Mouse (Mus musculus) C2C12 (cell line): ENCODE data around the gene Slc22a15. TPM values are rescaled to one million over a fixed set of nuclear protein-coding genes. Genes with fewer than 3 reads are reported as not detected.
A peak's percentile ranks its signal among the peaks of the same experiment; 100 is the strongest.

Source experiments
- H3K27me3 ChIP-seq: one replicate; pipeline ENCODE4 v1.6.1; 2011; ENCODE audit not compliant: control insufficient read depth, insufficient read depth, insufficient read length
- H3K36me3 ChIP-seq: one replicate; pipeline ENCODE4 v1.6.1; 2011; ENCODE audit not compliant: control insufficient read depth, insufficient read depth
- H3K4me3 ChIP-seq: one replicate; pipeline ENCODE4 v1.5.1; 2011; ENCODE audit warnings: mild to moderate bottlenecking, control low read depth; ENCODE audit not compliant: poor library complexity, insufficient read depth, severe bottlenecking
- H3K79me2 ChIP-seq: one replicate; pipeline ENCODE4 v1.6.1; 2011; ENCODE audit not compliant: control insufficient read depth, insufficient read depth
- H3K79me3 ChIP-seq: one replicate; pipeline ENCODE4 v1.6.1; 2011; ENCODE audit warnings: low read depth, control low read depth
- H3ac ChIP-seq: one replicate; pipeline ENCODE3; 2011; ENCODE audit warnings: low read depth; ENCODE audit not compliant: control insufficient read depth, insufficient read length
- CEBPB ChIP-seq: IDR thresholded peaks from one replicate; pipeline ENCODE4 v1.6.1; 2011; ENCODE audit warnings: low read depth, mild to moderate bottlenecking, control low read depth, moderate library complexity
- CTCF ChIP-seq: IDR thresholded peaks from one replicate; pipeline ENCODE4 v1.5.1; 2011; ENCODE audit not compliant: control insufficient read depth, insufficient read depth, insufficient read length
- FOSL1 ChIP-seq: IDR thresholded peaks from one replicate; pipeline ENCODE4 v1.8.0; 2011; ENCODE audit warnings: mild to moderate bottlenecking, low read length; ENCODE audit not compliant: poor library complexity, insufficient read depth, severe bottlenecking
- MAX ChIP-seq: IDR thresholded peaks from one replicate; pipeline ENCODE4 v1.6.1; 2011; ENCODE audit warnings: mild to moderate bottlenecking, control low read depth
- MYOD1 ChIP-seq: IDR thresholded peaks from one replicate; pipeline ENCODE4 v1.6.1; 2011; ENCODE audit warnings: low read depth; ENCODE audit not compliant: control insufficient read depth, insufficient read length
- MYOG ChIP-seq: IDR thresholded peaks from one replicate; pipeline ENCODE4 v1.6.1; 2011; ENCODE audit not compliant: control insufficient read depth, insufficient read length; ENCODE audit errors: extremely low read depth
- USF1 ChIP-seq: IDR thresholded peaks from one replicate; pipeline ENCODE4 v1.6.1; 2011; ENCODE audit warnings: low read depth, mild to moderate bottlenecking, control low read depth, moderate library complexity
- long read RNA-seq, 2 experiments: library from polyadenylated mRNA; unstranded; transcript quantifications; one replicate each; pipeline ENCODE4 v2.0.0; 2019 to 2020
- polyA plus RNA-seq: library from polyadenylated mRNA; unstranded; fragments of >200 nt; fragmentation: generic; extraction: Trizol; gene quantifications from one replicate; pipeline ENCODE4 v1.2.1, GENCODE M21; 2012; ENCODE audit warnings: missing spikeins

Gene Slc22a15
- 7.9 TPM for polyA plus RNA-seq
- long read RNA-seq, experiment 1, partial matches to known transcripts = 1 of 3 reads
- long read RNA-seq, experiment 1, other reads (novel, unspliced or antisense) = 0 of 3 reads
- long read RNA-seq, experiment 2, full-length matches to known transcripts = 22 of 30 reads
- long read RNA-seq, experiment 2, partial matches to known transcripts = 2 of 30 reads
- long read RNA-seq, experiment 2, other reads (novel, unspliced or antisense) = 6 of 30 reads

DNA sequence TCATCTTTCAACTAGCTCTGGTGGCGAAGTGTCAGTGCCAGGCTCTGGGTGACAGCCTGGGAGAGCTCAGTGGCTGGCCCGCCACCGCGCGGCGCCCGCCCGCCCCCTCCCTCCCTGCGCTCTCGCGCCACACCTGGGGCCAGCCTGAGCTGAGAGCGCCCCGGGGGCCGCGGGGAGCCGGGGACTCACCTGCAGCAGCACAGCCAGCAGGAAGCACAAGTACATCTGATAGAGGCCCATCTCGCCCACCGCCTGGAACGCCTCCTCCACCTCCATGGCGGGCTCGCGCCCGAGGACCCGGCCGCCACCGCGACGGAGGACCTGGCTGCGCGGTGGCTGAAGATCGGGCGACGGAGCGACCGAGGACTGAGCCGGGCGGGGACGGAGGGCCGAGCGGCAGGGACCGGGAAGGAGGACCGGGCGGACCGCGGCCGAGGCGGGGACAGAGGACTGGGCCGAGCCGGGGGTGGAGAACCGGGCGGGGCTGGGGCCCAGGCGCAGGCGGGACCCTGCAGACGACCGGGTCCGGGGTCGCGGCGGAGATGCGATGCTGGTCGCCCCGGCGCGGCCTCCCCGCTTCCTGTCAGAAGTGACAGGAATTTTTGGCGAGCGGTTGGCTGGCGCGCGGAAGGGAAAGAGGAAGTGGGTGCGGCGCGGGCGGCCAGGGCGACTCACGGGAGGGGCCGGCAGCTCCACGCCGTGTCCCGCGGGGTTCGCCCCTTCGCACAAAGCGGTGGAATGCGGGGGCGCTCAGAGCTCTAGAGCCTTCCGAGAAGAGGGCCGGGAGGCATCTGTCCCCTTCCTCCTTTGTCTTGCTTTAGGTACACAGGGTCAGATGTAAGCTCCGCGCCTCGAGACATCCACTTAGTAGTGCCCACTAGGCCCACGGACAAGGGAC lies at the start of gene Slc22a15:
Gene Slc22a15 (minus strand): TSS at position 611 of the 898 bp plus-strand sequence.
- H3K79me3 ChIP-seq = peaks cover 1% of the 10 kb centered on the region
- peak within 1 kb of the TSS; percentile 55 for H3K4me3 ChIP-seq
- TF ChIP-seq MYOD1 (no peak), USF1 (no peak), CTCF (no peak), CEBPB (no peak), MYOG (no peak), MAX (no peak), FOSL1 (no peak)
- H3K79me2 ChIP-seq = no peaks in the 10 kb centered on the region
- H3K27me3 ChIP-seq = no peaks in the 10 kb centered on the region
- peak within 1 kb of the TSS; percentile 98 for H3ac ChIP-seq
- no peaks in the 10 kb centered on the region for H3K36me3 ChIP-seq

DNA sequence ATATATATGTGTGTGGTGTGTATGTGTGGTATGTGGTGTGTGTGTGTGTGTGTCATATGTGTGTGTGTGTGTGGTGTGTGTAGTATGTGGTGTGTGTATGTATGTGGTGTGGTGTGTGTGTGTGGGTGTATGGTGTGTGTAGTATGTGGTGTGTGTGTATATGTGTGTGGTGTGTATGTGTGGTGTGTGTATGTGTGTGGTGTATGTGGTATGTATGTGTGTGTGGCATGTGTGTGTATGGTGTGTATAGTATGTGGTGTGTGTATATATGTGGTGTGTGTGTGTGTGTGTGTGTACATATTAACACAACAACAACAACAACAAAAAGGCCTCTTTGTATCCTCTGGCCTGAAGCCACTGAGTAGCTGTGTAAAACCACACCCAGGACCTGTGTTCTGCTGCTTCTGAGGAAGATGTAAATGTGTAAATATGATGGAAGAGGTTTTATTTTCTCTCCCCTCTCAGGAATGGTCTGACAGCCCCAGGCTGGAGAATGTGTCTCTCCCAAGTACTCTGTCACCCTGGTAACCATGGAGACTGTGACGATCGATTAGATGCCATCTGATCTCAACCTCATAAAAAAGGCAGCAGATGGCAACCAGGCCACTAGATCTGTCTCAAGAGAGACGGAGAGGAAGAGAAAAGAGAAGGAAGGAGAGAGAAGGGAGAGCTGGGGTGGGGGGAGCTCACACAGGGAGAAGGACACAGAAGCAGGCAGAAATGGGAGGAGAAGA lies 42.7 kb upstream of the Slc22a15 start:
- Histone ChIP-seq H3ac (no peak overlapping the region), H3K36me3 (no peaks in the 10 kb centered on the region), H3K27me3 (no peaks in the 10 kb centered on the region), H3K4me3 (no peak overlapping the region), H3K79me3 (no peaks in the 10 kb centered on the region), H3K79me2 (no peaks in the 10 kb centered on the region)
- TF ChIP-seq CEBPB (no peak), CTCF (no peak), MYOD1 (no peak), MAX (no peak), MYOG (no peak), FOSL1 (no peak), USF1 (no peak)

DNA sequence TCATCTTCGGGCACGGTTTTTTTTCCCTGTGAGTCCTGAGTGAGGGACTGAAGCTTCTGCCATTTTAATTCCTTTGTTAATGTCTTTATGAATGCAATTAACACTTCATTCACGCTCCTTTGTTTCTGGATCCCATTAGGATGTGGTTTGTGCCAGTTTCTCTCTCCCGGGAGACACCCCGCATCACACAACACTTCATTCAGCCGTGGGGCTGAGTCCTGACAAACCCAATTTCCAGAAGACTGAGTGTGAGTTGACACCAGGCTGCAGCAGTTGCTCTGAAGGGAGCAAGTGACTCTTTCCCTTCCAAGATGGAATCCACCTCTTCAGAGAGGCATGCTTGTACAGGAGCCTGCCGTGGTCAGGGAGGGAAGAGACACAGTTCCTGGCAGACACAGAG lies 40.1 kb upstream of the Slc22a15 start:
- no peaks in the 10 kb centered on the region for H3K36me3 ChIP-seq
- no peaks in the 10 kb centered on the region for H3K79me3 ChIP-seq
- H3ac ChIP-seq = no peak overlapping the region
- H3K4me3 ChIP-seq = no peak overlapping the region
- H3K79me2 ChIP-seq = no peaks in the 10 kb centered on the region
- no peaks in the 10 kb centered on the region for H3K27me3 ChIP-seq
- TF ChIP-seq USF1 = no peak
- TF ChIP-seq MYOG = no peak
- TF ChIP-seq CTCF = no peak

DNA sequence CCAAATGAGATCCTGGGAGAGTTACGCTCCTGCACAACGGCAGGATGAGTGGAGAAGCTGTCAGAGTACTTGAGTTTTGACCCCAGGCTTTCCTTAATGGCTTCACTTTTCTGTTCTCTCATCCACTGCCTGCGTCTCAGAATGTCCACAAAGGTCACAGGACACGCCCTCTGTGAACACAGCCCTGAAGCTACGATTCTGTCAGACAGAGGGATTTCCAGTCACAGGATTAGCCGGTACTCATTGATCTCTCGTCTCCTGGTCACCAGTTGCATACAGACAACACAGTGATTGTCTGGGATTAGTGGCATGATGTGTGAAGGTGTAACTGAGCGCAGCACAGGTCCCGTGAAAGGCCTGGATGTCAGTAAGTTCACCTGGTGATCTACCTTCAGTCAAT lies 39.2 kb upstream of the Slc22a15 start:
- TF ChIP-seq MYOG (no peak), USF1 (no peak), FOSL1 (no peak), CEBPB (no peak), CTCF (no peak), MYOD1 (no peak), MAX (no peak)
- Histone ChIP-seq H3ac (no peak overlapping the region), H3K79me2 (no peaks in the 10 kb centered on the region), H3K27me3 (no peaks in the 10 kb centered on the region), H3K36me3 (no peaks in the 10 kb centered on the region), H3K79me3 (no peaks in the 10 kb centered on the region), H3K4me3 (no peak overlapping the region)

DNA sequence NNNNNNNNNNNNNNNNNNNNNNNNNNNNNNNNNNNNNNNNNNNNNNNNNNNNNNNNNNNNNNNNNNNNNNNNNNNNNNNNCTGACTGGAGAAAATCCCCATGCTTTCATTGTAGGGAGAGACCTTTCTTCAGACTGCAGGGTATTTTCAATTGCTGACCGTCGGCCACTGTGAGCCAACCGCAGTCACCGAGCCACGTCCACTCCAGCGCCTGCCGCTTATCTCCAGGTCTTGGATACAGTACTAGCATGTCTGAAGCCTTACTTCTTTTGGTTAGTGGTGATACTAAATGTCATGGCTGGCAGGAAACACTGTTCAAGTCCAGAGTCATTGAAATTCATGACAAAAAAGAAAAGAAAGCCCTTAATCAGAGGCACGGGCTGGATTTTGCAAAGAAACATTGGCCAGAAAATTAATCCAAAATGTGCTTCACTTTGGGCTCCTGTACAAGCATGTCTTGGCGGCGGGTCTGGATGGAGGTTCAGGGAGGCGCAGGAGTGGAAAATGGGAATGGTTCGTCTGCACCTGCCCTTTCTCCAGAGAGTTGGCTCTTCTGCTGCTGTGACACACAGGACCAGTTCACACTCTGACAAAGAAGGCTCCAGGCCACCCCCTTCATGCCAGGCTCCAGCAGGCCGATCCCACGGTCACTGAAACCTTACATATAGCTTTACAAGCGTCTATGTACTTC lies 37.0 kb upstream of the Slc22a15 start:
- Histone ChIP-seq H3K4me3 (no peak overlapping the region), H3K79me2 (no peaks in the 10 kb centered on the region), H3ac (no peak overlapping the region), H3K79me3 (no peaks in the 10 kb centered on the region), H3K36me3 (no peaks in the 10 kb centered on the region), H3K27me3 (no peaks in the 10 kb centered on the region)
- TF ChIP-seq MYOD1 (no peak), FOSL1 (no peak), MAX (no peak), USF1 (no peak), CEBPB (no peak), CTCF (no peak), MYOG (no peak)
